Comparison of ENCODE assay signal across 8 mouse cellular contexts in genomic region chr10:127338930-127339682, GRCm38 (mm10). TPM values are rescaled to one million over a fixed set of nuclear protein-coding genes. Genes with fewer than 3 reads are reported as not detected.
A peak's percentile ranks its signal among the peaks of the same experiment; 100 is the strongest.
DNase-seq lines count a peak whose midpoint lies in the region; ATAC-seq lines count a peak whose summit lies in the region.

No protein-coding gene starts in this region.

- H3K36me3 ChIP-seq in hindbrain, embryonic 15.5 days: no peaks in the 10 kb centered on the region
- H3K36me3 ChIP-seq in macrophage (ENCODE audit: inconsistent target): no peaks in the 10 kb centered on the region

- ATAC-seq in hindbrain, embryonic 15.5 days (ENCODE audit: low FRiP score, low read depth): peak; percentile 83

- no peak overlapping the region for H3K9ac ChIP-seq in hindbrain, embryonic 15.5 days

- H3K4me2 ChIP-seq in hindbrain, embryonic 15.5 days: peak overlapping the region; percentile 66

- H3K27me3 ChIP-seq in hindbrain, embryonic 15.5 days: peaks cover 38% of the 10 kb centered on the region

- DNase-seq in WW6 (ENCODE audit: low read depth, low spot score): peak; percentile 76
- peak; percentile 87 to 94 for DNase-seq in cerebellum, postnatal 36 days
- DNase-seq in frontal cortex, postnatal 36 days (ENCODE audit: low spot score in 2 of 2): peak; percentile 86 to 94
- peak; percentile 86 for DNase-seq in left cerebral cortex, adult 11 months (ENCODE audit: low spot score)
- peak; percentile 90 for DNase-seq in right cerebral cortex, adult 18-20 months
- peak; percentile 72 to 83 for DNase-seq in urinary bladder, postnatal 36 days (ENCODE audit: low spot score in 2 of 2)

- H3K79me2 ChIP-seq in macrophage (ENCODE audit: inconsistent target): no peaks in the 10 kb centered on the region

- peak overlapping the region; percentile 66 for H3K27ac ChIP-seq in hindbrain, embryonic 15.5 days (replicated peaks)
- H3K27ac ChIP-seq in macrophage: no peak overlapping the region

- no peaks in the 10 kb centered on the region for H3K9me3 ChIP-seq in hindbrain, embryonic 15.5 days

- H3K4me1 ChIP-seq in hindbrain, embryonic 15.5 days (replicated peaks): peaks cover 34% of the 10 kb centered on the region

- under 1% methylated on average over 31 of the region's 31 CpGs for WGBS in hindbrain, embryonic 15.5 days
- whole genome bisulfite sequencing in macrophage (ENCODE audit: missing documents): 2% methylated on average over 31 of the region's 31 CpGs

- peak overlapping the region; percentile 36 for H3K4me3 ChIP-seq in hindbrain, embryonic 15.5 days
- peak overlapping the region; percentile 24 for H3K4me3 ChIP-seq in macrophage (ENCODE audit: inconsistent target)

RNA-seq across cellular contexts. Expression of gene Gli1, which starts 2.7 kb away (rescaled TPM):
- 1.6 and 2.0 TPM in 2 replicates for polyA plus RNA-seq in hindbrain, embryonic 15.5 days (2015; fragmentation: Nextera tagmentation; extraction: Ambion mirVana)
- total RNA-seq in macrophage (2018; cell fraction: chromatin; rRNA removed): not detected
- total RNA-seq in macrophage (2018; cell fraction: cytosol; rRNA removed): not detected
- under 1 TPM in 1 of 26 experiments, not detected in 25; 0.55 TPM for total RNA-seq in macrophage (2018; cell fraction: nucleus; rRNA removed)
- not detected in 3 replicates for polyA plus RNA-seq in macrophage (2018)

RNA-seq across cellular contexts. Expression of gene Inhbe, which starts 15.1 kb away (rescaled TPM):
- polyA plus RNA-seq in hindbrain, embryonic 15.5 days (2015; fragmentation: Nextera tagmentation; extraction: Ambion mirVana): 0.09 TPM in 1 of 2 replicates, not detected in the other
- not detected for total RNA-seq in macrophage (2018; cell fraction: chromatin; rRNA removed)
- total RNA-seq in macrophage (2018; cell fraction: cytosol; rRNA removed): not detected
- under 1 TPM in 1 of 26 experiments, not detected in 25; 0.17 TPM for total RNA-seq in macrophage (2018; cell fraction: nucleus; rRNA removed)
- polyA plus RNA-seq in macrophage (2018): not detected in 3 replicates

RNA-seq across cellular contexts. Expression of gene Arhgap9, which starts 17.3 kb away (rescaled TPM):
- polyA plus RNA-seq in hindbrain, embryonic 15.5 days (2015; fragmentation: Nextera tagmentation; extraction: Ambion mirVana): 0.86 and 1.5 TPM in 2 replicates
- total RNA-seq in macrophage (2018; cell fraction: chromatin; rRNA removed): 100 to 1,000 TPM in 9 of 26 experiments, 10 to 100 TPM in 16, 1 to 10 TPM in 1; 7.6 to 191 (median 75.7) TPM
- 100 to 1,000 TPM in 9 of 26 experiments, 10 to 100 TPM in 17; 57.0 to 121 (median 82.1) TPM for total RNA-seq in macrophage (2018; cell fraction: cytosol; rRNA removed)
- total RNA-seq in macrophage (2018; cell fraction: nucleus; rRNA removed): 100 to 1,000 TPM in 4 of 26 experiments, 10 to 100 TPM in 22; 18.8 to 137 (median 66.9) TPM
- polyA plus RNA-seq in macrophage (2018): 48.5 to 115 TPM (median 70.4 TPM) in 3 replicates

RNA-seq across cellular contexts. Expression of gene Mars, which starts 27.5 kb away (rescaled TPM):
- 115 and 118 TPM in 2 replicates for polyA plus RNA-seq in hindbrain, embryonic 15.5 days (2015; fragmentation: Nextera tagmentation; extraction: Ambion mirVana)
- total RNA-seq in macrophage (2018; cell fraction: chromatin; rRNA removed): 10 to 100 TPM in 24 of 26 experiments, 1 to 10 TPM in 2; 6.5 to 62.2 (median 30.8) TPM
- total RNA-seq in macrophage (2018; cell fraction: cytosol; rRNA removed): 10 to 100 TPM; 11.1 to 29.3 (median 22.8) TPM
- 10 to 100 TPM in 23 of 26 experiments, 1 to 10 TPM in 3; 7.3 to 42.5 (median 27.1) TPM for total RNA-seq in macrophage (2018; cell fraction: nucleus; rRNA removed)
- 19.9 to 28.8 TPM (median 20.2 TPM) in 3 replicates for polyA plus RNA-seq in macrophage (2018)

RNA-seq across cellular contexts. Expression of gene Inhbc, which starts 31.1 kb away (rescaled TPM):
- not detected in 2 replicates for polyA plus RNA-seq in hindbrain, embryonic 15.5 days (2015; fragmentation: Nextera tagmentation; extraction: Ambion mirVana)
- not detected for total RNA-seq in macrophage (2018; cell fraction: chromatin; rRNA removed)
- total RNA-seq in macrophage (2018; cell fraction: cytosol; rRNA removed): not detected
- not detected for total RNA-seq in macrophage (2018; cell fraction: nucleus; rRNA removed)
- not detected in 3 replicates for polyA plus RNA-seq in macrophage (2018)

Comparison
In these comparisons a context has a peak if more than half of its experiments do, and no peak if none do; other contexts are left out.
1. RNA of gene Arhgap9, which starts 17.3 kb away (polyA plus RNA-seq): 48.5 to 115 TPM in macrophage; 0.86 to 1.5 TPM in hindbrain, embryonic 15.5 days; every median in the first group is over 10 times any median in the second.
2. Peak in every context shown above with its lines, with median percentiles within 50 percentile points of each other: DNase-seq.